Mouse (Mus musculus) retina, adult 2 months (tissue): ENCODE results near the gene Olfr1508.
"Not testable (repeated sequence)": the region's sequence is repeated elsewhere in the genome, so short reads cannot be mapped to it uniquely, and the experiment has no call there.

Experiments
- DNase-seq: peaks from one replicate; pipeline ENCODE4 v3.0.0-alpha.2; 2012; ENCODE audit warnings: low read depth, low spot score

The Olfr1508 gene

GRCm38 (mm10) chr14:52467395-52467794 lies at the start of gene Olfr1508:
TSS of gene Olfr1508 (minus strand) at chr14:52467495.
- DNase-seq, result no peak

- DNase-seq, result no peak
Measured at GRCm38 (mm10) chr14:52495516-52495915, 28.2 kb upstream of the Olfr1508 start, which contains the start of gene Olfr1507. TSS of gene Olfr1507 (minus strand) at chr14:52495749.

- no peak for DNase-seq
Measured at GRCm38 (mm10) chr14:52465738-52466137, 1.6 kb downstream of the Olfr1508 start.

- no peak for DNase-seq
Measured at GRCm38 (mm10) chr14:52461928-52462327, 5.4 kb downstream of the Olfr1508 start.

- DNase-seq, result no peak
Measured at GRCm38 (mm10) chr14:52451138-52451537, 16.2 kb downstream of the Olfr1508 start.

- no peak for DNase-seq
Measured at GRCm38 (mm10) chr14:52442690-52443089, 24.6 kb downstream of the Olfr1508 start, which contains the start of gene Olfr1509. TSS of gene Olfr1509 (plus strand) at chr14:52442990.

- DNase-seq, result no peak
Measured at GRCm38 (mm10) chr14:52427686-52428085, 39.6 kb downstream of the Olfr1508 start.

- DNase-seq, result no peak
Measured at GRCm38 (mm10) chr14:52414273-52414672, 53.0 kb downstream of the Olfr1508 start, which contains the start of gene Olfr1510. TSS of gene Olfr1510 (minus strand) at chr14:52414373.

- not testable (repeated sequence) for DNase-seq
Measured at GRCm38 (mm10) chr14:52410142-52410919, 57.0 kb downstream of the Olfr1508 start.
